Mouse (Mus musculus) megakaryocyte, adult 5-6 weeks (primary cell): ENCODE measurements at regions not wholly inside any gene's neighbourhood (a gene's known extent, or its start where the extent isn't known, plus 50 kb on each side); places are given as distances from the start of the nearest gene placed in this dataset.
A peak's percentile ranks its signal among the peaks of the same experiment; 100 is the strongest.

Experiments
- ATAC-seq: 2 replicates; pipeline ENCODE4 v1.8.0; 2016; ENCODE audit warnings: mild to moderate bottlenecking, inconsistent platforms; ENCODE audit not compliant: poor library complexity, severe bottlenecking

DNA sequence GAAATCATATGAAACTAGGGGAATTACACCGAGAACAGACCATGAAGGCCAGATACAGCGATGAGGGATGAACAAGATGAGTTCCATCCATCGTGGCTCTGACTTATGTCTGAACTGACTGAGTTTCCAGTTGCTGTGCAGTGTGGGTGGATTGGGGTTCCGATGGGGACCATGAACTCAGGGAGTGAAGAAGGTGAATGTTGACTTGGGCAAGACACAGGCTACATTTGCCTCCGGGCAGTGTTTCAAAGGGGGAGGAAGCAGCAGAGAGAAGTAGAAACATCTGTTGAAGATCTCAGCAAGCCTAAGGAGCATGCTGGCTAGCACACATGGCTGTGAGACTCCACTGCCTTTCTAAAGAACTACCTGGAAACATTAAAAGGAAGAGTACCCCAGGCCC, 194.4 kb upstream of the Krr1 start:
- no peak for ATAC-seq

DNA sequence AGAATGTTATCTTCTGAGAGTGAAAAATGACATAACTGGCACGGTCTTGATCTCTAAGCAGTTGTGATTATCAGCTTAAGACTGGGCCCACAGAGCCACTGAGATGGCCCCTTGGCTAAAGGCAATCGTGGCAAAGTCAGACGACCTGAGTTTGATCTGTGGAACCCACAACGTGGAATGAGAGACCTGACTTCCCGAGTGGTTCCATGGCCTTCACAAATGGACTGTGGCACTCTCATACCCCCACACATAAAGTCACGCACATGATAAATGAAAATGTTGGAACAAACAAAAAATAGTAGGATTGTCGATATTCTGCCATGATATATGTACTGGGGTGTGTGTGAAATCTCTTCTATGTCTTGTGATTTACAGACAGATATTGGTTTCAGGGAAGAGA, 192.5 kb upstream of the Krr1 start:
- no peak for ATAC-seq

DNA sequence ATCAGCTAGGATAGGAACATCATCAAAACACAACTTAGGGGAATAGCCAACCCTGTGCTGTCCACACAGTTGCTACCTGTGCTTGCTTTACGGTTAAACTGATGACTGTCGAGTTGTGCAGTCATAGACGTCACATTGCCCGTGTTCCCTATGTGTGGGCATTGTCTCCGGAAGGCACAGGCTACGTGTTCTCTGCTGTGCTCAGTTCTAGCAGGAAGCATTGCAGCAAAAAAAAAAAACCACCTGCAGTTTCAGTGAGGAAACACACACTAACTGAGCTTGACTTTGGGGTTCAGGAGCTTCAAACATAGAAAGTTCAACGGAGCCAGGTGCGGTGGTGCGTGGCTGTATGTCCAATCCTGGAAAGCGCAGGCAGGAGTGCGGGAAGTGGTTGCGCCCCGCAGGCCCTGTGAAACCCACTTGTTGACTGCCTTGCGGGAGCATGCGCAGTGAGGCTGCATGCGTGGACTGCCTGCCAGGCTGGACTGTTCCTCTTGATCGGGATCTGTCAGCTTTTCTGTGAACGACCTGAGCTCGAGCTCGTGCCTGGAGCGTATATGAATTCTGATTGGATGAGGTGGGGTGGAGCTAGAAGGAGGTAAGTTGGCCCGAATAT, 190.2 kb upstream of the Krr1 start:
- ATAC-seq, result peak; percentile 56

- no peak for ATAC-seq
Observed at GRCm38 (mm10) chr10:111783496-111783895, 189.0 kb upstream of the Krr1 start.

DNA sequence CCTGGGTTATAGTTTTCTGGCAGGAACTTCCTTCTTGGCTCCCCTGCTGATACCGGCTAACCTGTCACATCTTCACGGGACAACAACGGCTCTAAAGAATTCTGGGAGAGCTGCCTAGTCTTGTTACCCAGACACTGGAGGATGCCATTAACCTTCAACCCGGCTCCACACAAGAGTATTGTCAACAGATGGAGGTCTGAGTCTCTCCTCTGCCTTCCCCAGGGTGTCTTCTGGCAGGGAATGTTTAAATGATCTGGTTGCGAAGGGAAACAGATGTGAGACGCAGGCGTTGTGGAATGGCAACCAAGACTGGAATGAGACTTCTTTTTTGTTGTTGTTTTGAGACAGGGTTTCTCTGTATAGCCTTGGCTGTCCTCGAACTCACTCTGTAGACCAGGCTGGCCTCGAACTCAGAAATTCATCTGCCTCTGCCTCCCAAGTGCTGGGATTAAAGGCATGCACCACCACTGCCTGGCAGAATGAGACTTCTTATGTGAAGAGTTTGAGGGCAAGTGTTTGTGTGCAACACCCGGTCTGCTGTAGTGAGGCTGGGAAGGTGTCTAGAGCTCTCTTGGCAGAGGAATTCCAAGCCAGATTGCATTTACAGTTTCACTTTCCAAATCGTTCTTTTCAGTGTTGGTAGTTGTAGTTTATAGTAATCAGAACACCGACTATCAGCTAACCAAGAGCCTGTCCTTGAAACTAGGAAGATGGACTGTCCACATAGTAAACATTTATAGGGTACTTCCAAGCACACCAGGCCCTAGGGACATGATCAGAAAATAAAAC, 188.2 kb upstream of the Krr1 start:
- ATAC-seq, result no peak

DNA sequence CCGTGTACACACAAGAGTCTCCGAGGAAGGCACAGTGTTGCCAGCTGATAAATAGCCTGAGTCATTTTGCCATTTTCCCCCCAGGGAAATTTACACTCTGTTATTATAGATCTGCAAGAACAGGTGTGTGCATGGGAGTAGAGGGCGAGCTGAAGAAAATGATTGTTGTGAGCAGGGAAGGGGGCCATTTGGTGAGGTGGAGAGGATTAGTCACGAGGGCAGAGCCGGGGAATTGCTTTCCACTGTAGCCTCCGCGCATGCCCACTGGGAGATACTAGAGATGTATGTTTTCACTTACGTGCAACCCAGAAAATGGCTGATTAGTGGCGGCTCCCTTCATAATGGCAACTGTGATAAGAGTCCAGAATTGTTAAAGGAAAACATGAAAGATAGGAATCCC, 185.3 kb upstream of the Krr1 start:
- no peak for ATAC-seq

DNA sequence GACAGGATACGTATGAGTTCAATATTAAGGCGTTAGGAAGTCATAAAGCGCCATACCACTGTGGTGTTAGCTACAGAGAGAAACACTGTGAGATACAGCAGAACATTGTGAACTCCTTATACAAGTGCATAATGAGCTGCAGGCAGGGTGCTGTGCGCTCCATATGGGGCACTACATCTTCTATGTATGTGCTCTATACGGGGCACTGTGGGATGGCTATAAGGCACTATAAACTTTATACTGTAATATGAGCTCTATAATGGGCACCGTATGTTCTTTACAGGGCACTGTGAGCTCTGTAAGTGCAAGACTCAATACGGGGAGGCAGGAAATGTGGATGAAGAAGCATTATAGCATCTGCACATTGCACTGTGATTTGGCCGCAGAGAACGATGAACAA, 183.2 kb upstream of the Krr1 start:
- ATAC-seq, result no peak

DNA sequence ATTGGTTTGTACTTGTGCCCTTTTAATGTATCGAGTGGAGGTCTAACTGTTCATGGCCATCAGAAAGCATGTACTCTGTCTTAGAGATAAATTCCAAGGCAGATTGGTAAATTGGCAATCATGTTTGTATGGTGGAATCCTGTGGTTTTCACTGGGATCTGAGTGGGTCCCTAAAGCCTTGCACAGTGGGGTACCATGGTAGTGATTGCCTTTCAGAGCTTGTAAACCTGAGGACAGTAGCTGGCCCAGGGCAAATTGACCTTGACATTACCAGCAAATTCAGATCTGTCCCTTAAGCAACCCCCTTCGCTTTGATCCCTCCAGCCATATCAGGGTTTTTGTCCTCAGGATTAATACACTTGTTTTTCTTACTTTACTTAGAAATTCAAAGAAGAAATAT, 181.6 kb upstream of the Krr1 start:
- ATAC-seq, result no peak

DNA sequence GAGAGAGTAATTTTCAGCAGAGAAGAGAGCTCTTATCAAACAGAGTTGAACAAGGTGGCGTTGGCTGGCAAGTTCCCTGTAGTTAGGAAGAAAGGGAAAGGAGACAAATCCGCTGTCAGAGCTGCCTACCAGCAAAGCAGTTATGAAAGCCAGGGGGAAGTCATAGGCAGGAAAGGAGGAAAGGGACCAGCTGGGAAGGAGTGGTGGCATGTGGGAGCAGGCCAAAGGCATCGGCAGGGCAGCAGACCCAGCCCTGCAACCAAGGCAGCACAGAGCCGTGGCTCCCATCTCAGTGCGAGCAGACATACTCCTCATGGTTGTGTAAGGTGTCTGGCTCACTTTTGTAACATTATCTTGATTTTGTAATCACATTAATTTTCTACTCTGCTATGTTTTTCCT, 177.4 kb upstream of the Krr1 start:
- ATAC-seq, result no peak

DNA sequence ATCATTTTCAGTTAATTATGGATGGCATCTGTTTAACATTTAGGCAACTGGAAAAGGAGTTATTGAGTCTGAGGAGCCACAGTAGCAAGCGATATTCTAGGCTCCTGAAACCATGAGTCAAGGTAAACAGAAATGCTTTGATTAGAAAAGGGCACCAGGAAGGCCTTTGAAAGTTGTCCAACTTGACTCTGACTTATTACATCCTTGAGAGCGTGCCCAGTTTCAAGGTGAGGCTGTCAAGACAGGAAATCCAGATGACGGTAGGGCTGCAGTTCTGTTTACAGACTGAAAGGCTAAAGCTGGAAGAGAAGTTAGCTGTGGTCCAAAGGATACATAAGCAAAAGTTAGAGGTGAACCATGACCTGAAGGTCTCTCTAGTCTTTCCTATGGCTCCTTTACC, 176.7 kb upstream of the Krr1 start:
- no peak for ATAC-seq

GRCm38 (mm10) chr10:111798851-111799281, 173.6 kb upstream of the Krr1 start:
- no peak for ATAC-seq

- no peak for ATAC-seq
Observed at GRCm38 (mm10) chr10:111799850-111800589, 172.4 kb upstream of the Krr1 start.

GRCm38 (mm10) chr10:111800590-111800935, 171.9 kb upstream of the Krr1 start:
- ATAC-seq, result no peak

DNA sequence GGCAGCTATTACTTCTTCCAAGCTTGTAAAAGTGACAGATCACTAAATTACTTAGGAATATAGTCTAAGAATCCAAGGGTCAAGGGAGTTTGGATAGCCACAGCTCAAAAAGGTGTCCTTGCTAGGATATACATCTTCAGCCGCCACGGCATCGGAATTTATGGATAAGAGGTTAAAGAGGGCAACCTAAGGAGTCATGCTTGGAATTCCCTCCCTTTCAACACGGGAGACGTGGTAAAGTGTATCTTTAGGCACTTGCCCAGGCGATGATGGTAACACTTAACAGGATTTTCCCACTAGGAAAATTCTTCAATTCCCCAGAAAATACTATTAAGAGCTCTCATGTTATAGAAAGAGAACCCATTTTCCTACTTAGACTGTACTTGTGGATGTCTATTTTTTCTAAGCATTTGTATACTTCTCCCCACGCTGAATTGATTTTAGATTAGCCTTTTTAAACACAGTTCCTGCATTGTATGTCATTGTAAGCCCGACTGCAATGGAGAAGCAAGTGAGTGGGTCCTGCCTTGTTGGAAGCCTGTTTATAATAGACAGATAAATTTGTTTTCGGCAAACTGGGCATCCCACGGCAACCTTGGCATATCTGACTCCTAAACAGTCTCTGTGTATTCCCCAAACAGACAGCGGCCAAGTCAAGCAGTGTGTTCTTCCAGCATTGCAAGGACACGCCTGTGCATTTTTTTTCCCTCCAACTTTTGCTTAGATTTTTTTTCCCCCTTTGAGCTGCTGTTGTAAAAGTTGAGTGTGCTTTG, 171.3 kb upstream of the Krr1 start:
- no peak for ATAC-seq

DNA sequence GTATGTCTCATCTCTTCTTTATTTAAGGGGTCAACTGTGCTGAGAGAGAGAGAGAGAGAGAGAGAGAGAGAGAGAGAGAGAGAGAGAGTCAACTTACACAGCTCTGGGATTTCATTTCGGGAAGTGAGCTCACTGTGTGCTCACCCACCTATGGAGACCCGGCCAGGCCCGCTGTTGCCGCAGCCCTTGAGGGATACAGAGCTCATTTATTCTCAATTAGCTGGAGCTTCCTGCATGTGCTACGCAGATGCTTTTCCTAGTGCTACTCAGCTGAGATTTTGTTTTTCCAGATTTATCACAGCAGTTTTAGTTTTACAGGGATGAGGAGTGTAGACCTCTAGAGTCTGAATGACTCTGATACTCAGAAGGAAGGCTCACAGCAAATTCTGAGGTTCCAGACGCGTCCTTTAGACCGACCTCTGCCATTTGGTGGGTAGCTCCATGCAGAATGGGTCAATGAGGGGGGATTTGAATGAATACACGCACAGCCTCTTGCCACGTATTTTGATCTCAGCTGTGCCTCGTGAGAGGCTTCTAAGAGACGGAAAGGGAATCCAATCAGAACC, 170.6 kb upstream of the Krr1 start:
- ATAC-seq, result no peak

GRCm38 (mm10) chr10:111806333-111806732, 166.1 kb upstream of the Krr1 start:
- ATAC-seq, result no peak

- no peak for ATAC-seq
Observed at GRCm38 (mm10) chr10:111806916-111807315, 165.5 kb upstream of the Krr1 start.

- ATAC-seq, result peak; percentile 30; the same call in 1 of the 2 replicates
Observed at GRCm38 (mm10) chr10:111813736-111814135, 158.7 kb upstream of the Krr1 start.

- ATAC-seq, result no peak
Observed at GRCm38 (mm10) chr10:111814648-111815047, 157.8 kb upstream of the Krr1 start.

- ATAC-seq, result no peak
Observed at GRCm38 (mm10) chr10:111815160-111815559, 157.3 kb upstream of the Krr1 start.
